Mouse (Mus musculus) left cerebral cortex, adult 9 months (tissue): ENCODE measurements at regions not wholly inside any gene's neighbourhood (a gene's known extent, or its start where the extent isn't known, plus 50 kb on each side); places are given as distances from the start of the nearest gene placed in this dataset.
A peak's percentile ranks its signal among the peaks of the same experiment; 100 is the strongest.
"Not testable (repeated sequence)": the region's sequence is repeated elsewhere in the genome, so short reads cannot be mapped to it uniquely, and the experiment has no call there.

Source experiments
- DNase-seq, 2 experiments: peaks; one replicate each; pipeline ENCODE4 v3.0.0; 2022; ENCODE audit warnings: low spot score in 2 of 2

DNA sequence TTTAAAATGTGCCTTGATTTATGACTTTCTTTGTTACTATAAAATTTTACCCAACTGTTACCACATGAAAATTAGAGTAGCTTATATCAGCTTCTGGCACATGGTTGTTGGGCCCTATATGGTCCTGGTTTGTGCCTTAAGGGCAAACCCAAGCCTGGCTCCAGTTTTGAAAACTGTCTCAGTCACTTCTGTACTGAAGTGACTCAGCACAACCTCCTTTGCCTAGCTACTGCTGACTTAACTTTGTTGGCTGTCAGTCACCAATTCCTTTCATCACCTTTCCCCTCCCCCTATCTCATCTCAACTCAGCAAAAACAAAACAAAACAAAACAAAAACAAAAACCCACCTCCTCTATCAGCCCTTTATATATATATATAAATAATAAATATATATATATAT is 251.0 kb upstream of the Myo3a start:
- no peak for DNase-seq

DNA sequence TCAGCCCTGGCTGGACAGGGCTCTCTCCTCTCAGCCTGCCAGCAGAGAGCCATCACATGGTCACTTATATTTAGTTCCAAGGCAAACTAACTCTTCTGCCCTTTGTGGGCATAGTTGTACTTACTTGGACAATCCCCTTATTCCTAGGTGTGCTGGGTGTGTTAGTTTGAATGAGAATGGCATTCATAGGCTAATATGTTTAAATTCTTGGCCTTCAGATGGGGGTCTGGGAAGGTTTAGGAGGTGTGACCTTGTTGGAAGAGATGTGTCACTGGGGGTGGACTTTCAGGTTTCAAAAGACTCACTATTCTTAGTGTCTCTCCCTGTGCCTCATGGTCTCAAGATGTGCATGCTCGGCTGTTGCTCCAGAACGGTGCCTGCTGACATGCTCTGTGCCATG is 250.5 kb upstream of the Myo3a start:
- DNase-seq, result no peak

DNA sequence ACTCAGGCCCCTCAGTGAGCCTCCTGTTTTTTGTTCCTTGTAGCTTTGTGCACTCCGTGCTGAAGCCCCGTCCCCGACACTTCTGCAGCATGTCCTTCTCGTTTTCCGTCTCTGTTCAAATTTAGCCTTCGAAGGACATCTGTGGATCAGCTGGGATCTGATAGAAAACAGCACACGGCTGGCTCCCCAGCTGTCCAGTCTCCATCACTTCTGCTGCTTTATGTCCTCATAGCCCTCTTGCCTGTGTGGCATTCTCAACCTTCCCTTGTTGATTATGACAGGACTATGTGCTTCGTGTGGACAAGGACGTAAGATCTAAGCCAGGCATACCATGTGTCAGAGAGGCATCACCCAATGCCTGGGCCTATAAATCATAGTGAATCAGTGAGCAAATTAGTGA is 247.1 kb upstream of the Myo3a start:
- DNase-seq, result no peak

DNA sequence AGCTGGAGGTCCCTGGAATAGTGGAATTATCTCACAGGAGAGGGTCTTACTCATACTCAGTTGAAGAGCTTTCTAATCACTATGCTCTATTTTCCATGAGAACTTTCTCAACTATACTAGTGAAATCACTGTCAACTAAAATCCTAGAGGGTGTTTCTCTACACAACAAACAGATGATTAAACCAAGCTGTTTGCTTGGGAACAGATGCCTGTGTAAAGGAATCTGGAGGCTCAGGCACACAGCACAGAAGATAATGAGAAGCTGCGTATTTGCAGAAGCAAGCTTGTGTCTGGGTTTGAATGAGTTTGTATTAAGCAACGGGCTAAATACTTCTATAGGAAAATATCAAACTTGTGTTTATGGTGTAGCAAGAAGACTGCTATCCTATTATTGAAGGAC is 202.9 kb upstream of the Myo3a start:
- DNase-seq, result peak in 1 of 2 experiments; percentile 13

DNA sequence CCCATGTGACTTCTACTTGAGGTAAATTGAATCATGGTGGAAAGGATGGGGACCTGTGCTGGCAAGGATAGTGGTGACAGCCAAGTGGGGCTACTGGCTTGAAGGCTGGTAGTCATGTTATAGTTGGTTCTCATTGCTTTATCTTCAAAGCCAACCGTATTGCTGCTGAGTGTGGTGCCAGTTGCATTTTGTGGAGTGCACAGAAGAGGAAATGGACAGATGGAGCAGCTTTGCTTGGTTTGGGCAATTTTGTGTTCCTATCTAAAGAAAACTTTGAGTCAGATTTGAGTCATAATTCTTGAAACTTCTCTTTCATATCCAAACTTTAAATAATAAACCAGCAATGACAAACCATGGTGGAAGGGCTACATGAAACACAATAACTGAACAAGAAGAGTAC is 200.5 kb upstream of the Myo3a start:
- DNase-seq, result peak in 1 of 2 experiments; percentile 19

DNA sequence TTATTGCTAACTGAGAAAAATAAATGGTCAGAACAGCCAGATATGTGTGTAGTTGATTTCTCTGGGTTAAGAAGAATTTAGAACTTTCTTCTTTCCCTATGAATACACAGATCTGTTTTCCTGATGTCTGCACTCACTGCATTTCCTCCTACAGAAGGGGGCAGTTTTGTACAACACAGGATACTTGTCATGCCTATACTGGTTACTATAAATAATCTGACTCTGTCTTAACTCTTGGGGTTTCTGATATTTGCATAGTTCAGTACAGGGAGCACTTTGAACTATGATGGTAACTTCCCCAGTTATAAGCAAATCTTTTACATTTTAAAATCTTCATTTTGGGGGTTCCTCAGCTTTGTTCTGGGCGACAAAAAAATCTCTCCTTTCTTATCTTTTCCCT is 198.7 kb upstream of the Myo3a start:
- DNase-seq, result no peak

DNA sequence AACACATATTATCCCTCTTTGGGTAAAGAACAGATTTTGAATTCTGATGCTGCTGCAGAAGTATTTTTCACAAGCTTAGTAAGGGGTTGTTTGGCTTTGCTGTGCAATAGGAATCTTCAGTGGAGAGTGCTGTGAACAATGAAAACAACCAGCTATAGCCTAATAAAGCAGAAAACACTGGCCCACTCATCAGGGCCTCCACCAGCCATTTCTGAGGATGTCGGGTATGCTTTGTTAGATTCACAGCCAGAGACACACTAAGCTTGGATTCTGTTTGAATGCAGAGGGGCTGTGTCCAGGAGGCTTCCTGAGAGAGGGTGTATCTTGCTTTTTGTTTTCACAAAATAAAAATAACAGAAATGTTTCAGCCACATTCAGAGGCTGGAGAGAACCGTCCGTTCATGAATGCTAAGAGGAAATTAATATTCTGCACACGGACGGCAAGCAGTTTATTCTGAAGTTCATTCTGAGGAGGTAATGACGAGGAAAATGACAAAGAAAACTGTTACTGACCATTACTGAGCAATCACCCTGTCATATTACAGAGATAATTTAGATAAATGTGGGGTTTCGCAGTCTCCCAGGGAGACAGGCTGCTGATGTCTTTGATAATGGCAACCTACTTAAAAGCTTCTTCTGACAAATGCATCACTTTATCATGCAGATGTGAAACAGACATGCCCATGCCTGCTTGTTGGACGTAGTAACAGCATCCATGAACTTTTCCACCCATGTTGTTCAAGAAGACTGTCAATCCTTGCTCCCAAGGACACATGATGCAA is 198.1 kb upstream of the Myo3a start:
- DNase-seq, result no peak

DNA sequence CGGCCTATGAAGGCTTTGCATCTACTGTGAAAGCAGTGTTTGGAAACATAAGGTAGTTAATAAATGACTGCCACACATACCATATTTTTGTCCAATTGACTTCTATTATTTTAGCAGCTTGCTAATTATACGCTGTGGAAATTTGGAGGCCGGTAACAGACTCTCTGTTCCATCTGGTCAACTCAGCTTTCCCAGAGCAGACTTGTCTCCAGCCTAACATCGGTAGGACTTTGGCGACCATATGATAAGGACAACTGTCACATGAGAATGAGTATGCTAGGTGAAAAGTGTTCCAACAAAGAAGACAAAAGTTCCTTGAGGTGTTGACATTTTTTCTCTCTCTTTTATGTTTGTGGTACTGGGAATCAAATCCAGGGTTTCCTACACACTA is 197.5 kb upstream of the Myo3a start:
- no peak for DNase-seq

DNA sequence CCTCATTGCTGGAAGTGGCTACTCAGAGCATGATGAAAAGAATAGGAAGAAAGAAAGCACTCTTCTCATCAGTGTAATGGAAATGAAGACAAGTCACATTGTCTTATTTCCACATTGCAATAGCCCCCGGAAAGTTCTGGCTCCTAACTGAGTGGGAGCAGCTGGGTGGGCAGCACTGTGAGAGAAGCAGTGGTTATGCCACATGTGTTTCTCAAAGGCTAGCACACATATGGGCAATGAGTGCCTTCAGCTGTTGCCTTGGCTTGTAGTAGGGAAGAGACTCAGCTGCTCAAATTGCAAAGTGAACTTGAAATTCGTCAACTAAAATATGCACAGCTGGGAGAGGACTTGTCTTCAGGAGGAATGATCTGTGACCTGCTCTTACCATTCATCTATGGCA is 190.5 kb upstream of the Myo3a start:
- DNase-seq, result no peak

DNA sequence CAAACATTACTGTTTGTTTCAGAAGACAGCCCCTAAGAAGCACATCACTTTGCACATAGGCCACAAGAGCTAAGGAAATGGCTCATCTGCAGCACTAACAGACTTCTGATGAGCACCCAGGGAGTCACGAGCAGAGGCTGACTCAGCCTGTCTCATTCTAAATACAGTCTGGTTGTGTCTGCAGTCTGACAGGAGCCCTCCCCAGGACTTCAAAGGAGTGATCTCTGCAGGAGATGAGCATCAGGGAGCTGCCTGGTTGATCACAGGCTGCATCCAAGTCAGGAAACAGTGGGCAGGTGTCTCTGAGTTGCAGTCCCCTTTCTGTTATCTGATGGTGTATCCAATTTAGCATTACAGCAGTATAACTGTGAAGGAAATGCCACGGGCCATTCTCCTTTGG is 188.5 kb upstream of the Myo3a start:
- peak; percentile 19 to 47 for DNase-seq

DNA sequence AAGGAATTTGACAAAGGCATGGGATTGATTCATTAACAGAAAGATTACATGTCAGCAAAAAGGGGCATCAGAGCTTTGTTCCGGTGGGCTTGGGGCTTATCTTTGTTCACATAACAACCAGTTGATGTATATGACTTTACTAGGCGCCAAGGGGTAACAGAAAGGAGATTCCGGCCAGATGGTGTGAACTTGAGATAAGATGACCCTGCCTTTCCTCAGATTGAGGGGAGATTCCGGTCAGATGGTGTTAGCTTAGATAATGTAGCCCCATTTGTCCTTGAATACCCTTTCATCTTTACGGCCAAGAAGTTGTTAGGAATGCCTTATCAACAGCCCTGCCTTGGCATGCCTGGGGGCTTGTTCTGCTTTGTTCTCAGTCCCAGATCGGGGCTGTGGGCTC is 183.4 kb upstream of the Myo3a start:
- DNase-seq, result not testable (repeated sequence)

DNA sequence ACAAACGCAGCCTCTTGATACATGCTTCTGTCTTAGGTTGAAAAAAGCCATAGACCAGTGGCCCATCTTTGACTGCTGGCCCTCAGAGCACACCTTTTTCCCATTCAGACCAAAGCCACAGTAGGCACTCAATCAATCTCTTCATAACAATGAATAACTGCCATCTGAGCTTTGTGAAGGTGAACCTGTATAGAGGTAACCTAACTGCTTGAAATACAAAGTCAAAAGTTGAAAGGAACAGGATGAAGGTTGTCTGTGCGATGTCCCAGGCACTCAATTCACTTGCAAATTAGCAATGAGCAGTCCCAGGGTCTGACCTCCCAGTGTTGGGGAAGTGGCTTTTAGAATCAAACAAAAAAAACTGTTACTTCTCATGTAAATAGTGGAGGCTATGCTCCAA is 182.4 kb upstream of the Myo3a start:
- DNase-seq, result no peak

DNA sequence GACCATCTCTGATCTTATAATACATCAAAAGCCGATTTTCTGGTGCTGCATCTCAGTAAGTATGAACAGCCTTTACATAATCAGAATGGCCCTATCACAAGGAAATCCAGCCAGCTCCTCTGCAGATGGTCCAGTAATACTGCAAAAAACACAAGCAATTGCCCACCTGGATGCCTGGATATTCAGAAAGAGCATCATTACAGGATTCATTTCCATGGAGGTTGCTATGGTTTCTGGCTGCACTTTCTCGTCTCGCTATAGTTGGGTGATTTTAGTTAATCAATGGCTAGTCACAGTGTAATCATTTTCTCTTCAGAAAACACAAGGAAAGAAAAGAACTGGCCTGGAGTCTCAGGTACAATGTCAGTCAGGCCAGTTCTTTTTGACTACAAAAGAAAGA is 179.8 kb upstream of the Myo3a start:
- DNase-seq, result no peak

DNA sequence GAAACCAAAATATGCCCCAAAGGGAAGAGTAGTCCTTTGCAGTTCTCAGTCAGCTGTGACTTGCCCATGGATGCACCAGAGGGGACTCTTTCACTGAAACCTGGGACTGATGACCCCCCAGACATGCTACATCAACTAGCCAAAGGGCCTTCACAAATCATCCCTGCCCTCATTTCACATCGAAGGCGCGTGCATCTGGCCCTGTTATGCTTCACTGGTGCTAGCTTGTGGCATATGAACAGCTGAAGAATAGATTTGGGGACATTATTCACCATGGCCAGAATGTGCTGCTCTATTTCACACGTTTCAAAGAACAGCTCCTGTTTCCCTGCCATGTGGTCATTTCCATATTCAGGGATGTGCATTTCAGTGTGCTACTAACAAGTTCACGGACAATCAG is 160.8 kb upstream of the Myo3a start:
- no peak for DNase-seq

DNA sequence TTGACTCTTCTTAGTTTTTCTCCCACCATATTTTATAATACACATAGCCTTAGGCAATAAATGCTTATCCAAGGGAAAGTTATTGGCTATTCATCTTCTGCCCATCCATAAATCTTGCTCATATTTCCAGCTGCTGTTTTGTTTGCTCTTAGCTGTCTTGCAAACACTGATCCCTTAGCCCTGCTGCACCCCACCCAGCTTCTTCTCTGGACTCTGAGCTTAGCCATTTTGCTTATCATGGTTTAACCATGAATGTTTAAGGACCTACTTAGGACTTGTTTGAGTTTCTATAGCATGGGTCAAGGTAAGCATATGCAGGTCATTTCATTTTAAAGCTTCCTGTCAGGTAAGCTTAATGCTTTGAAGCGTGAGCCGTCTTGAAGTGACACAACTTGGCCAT is 130.5 kb upstream of the Myo3a start:
- no peak for DNase-seq

DNA sequence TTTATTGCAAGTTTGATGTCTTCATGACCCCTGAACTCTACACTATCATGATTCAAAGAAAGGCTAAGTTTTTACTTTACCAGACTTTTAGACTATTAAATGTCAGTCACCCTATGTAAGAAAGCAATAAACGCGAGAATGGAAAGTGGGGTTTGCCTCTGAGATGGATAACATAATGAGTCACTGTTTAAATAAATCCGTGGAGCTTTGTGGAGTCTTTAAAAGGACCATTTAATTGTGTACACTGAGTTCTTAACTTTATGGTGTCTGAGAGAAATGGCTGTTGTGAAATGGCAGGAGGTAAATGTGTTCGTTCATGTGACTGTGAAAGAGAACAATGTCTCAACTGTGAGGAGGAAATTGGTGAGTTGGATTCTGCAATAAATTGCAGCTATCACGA is 122.2 kb upstream of the Myo3a start:
- DNase-seq, result no peak

DNA sequence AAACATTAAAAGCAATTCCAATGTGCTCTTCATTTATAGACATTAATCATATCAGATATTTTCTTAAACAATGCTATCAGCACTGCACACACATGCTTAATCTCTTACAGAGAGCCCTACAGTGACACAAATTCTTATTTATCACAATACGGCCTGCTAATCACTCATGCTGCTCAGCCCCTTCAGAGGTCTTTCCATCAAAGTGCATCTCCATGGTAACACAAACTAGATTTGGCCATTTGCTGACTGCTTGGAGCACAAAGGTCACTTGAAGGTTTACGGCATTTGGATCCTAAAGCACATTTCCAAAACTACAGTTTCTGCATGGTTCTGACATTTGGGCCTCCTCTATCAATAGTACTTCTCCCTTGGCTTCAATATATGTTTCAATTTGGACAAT is 77.6 kb upstream of the Myo3a start:
- DNase-seq, result no peak

DNA sequence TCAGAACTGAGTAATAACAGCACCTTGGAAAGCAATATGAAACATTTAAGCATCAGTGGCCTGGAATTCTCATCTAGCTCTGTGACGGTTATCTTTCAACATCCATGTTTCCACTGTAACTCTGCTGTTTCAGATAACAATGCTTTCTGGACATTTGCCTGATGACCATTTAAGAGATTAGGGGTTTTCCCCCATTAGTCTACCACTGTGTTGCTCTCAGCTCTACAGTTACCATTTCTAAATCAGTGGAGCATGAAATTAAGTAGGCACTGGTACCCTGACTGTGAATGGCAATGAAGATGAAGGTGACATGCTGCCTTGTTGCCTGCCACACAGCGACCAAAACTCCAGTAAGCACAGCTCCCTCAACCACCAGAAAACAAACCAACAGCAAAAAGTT is 70.7 kb upstream of the Myo3a start:
- DNase-seq, result no peak

DNA sequence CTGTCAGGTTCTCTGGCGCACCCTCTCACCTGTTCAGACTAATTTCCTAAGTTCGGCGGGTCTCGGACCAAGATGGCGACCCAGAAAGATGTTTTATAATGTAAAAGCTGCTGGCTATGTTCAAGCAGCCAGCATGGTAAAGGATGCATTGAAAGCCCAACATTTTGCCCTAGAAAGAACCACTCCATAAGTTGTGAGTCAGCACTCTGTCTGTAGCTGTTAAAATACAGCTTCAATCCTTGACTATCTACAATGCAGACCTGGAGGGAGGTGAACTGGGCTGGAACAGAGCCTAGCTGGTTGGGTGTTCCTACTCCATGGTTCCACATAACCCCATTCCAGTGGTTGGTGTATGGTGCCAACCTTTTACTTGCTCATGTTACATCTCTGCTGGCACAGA is 61.9 kb upstream of the Myo3a start:
- no peak for DNase-seq

DNA sequence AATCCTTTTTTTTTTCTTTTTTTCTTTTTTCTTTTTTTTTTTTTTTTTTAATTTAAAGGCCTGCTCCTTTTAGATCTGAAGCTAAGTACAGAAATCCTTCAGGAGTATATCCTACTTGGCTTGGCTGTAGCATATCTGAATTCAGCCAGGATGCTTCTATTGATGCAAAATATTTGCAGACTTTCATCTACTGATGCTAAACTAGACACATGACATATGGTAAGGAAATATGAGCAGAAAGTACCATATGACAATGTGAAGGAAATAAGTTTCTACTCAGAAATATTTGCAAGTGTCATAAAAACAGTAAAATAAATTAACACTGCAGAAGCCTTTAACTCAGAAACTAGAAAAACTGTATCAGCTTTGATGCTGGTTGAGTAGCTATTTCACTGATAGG is 61.4 kb upstream of the Myo3a start:
- no peak for DNase-seq
